Mouse (Mus musculus): ENCODE results near the gene Birc7.

The Birc7 gene

DNA sequence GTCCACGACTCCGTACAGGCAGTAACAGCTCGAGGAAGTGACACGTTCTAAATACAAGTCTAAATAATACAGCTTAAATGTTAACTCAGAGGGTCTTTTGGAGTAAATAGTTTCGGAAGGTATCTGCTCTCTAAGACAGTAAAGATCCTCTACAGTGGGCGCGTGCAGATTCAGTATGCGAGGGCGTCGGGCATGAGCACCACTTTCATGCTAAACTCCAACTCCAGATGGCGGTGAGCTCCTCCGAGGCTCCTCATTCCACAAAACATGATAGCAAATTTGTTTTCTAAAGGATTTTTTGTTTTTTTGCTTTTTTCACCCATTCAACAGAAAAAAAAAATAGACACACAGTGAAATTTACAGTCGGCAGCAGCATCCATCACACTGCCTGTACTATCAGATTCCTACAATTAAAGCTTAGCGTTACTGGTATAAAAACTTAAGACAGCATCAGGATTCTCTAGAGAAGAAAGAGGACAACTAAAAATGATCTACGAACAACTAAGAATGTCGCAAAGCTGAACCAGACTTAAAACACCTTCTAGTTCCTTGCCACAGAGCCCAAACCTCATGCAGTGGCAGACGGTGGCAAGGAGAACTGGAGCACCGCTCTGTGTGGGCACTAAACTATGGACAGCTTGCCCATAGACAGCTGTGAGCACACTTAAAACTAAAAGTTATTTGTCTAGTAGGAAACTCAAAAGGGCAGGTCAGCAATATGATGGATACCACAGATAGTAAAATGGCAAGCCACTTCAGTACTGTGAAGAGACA, 24.2 kb upstream of the Birc7 start:
- no peak for DNase-seq (ENCODE audit: low read depth in 1 of 2, low spot score in 2 of 2)

GRCm38 (mm10) chr2:180905556-180906221, 23.1 kb upstream of the Birc7 start:
- DNase-seq (ENCODE audit: low read depth in 1 of 2, low spot score in 2 of 2), result no peak

DNA sequence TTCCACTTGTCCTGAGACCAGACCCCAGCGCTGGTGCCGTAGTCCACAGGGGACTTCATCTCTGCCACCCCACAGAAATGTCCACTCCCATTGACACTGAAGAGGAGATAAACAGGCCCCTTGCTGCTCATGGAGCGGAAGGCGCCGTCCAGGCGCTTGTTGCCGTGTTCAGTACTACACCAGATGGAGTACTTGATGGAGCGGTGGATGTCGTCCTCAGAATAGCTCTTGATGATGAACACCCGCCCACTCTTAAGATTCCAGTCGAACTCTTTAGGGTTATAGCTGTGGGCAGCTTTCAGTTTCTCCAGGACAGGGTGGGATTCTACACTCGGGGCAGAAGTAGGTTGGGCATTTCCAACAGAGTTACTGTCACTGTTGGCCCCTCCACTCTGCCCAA, 17.9 kb upstream of the Birc7 start:
- DNase-seq (ENCODE audit: low read depth in 1 of 2, low spot score in 2 of 2), result no peak

DNA sequence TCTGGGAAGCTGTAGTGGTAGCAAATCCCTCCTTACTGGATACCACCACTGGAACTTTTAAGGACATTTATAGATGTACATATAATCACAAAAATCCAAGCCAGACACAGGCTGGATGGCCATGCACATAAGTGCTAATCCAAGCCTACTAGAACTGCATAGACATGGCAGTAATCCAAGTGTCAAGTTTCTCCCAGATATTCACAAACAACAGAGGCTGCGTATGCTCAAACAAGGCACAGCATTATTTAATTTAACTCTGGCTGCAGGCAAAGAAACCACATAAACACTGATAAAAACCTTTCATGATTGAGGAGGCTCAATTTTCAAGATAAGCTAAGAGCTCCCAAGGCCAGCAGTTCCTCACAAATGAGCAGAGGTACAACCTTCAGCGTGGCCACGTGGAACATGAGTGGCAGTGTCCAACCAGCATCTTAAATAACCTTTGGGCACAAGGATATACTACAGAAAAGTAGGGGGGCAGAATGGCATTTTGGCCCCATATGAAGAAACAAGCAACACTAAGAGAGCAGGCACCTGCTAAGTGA, 12.9 kb upstream of the Birc7 start:
- no peak for DNase-seq (ENCODE audit: low read depth in 1 of 2, low spot score in 2 of 2)

- DNase-seq (ENCODE audit: low read depth in 1 of 2, low spot score in 2 of 2), result peak in 1 of 2 experiments; percentile 18
Observed at GRCm38 (mm10) chr2:180919913-180920809, 8.7 kb upstream of the Birc7 start.

DNA sequence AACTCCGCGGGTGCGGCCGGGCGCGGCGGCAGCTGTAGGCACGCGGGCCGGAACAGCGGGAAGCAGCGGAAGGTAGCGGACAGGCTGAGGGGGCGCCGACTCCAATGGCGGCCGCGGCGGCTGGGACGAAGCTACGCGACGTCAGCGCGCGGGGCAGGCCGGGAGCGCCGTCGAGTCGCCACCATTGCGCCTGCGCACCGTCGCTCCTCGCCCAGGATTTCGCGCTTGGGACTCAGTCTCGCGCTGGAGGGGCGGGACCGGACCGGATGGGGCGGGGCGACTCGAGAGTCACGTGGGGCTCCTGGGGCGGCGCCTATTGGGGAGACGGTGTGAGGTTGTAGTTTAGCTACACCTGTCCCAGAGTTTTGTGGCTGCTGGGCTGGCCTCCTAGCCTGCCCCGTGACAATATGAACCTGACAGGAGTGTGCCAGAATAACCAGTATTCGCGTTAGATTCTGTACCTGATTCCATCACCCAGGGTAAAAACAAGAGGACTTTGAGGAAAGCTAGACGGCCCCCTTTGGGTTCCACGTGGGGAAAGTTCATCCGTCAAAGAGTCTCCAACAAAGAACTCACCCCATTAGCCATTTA, 7.9 kb upstream of the Birc7 start, which contains the start of gene Ythdf1:
TSS of gene Ythdf1 (minus strand) at position 140 of the 591 bp plus-strand sequence.
- DNase-seq (ENCODE audit: low read depth in 1 of 2, low spot score in 2 of 2), result peak; percentile 89 to 97

DNA sequence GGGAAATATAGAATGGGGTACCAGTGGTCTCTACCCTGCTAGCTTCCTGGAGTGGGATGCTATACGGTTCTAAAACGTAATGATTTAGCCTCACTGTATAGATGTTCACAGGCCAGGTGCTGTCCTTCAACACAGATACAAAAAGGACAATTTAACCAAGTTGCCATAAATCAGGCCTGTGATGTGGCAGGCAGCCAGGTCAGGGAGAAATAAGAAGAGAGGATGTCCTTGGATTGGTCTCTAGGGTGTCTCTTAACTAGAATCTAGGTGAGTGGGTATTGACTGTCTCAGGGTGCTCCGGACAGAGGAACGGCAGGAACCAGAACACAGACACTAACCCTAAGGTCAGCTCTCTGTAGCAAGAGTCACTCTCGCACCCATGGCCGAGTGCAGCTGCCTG, 6.1 kb upstream of the Birc7 start:
- no peak for DNase-seq (ENCODE audit: low read depth in 1 of 2, low spot score in 2 of 2)

DNA sequence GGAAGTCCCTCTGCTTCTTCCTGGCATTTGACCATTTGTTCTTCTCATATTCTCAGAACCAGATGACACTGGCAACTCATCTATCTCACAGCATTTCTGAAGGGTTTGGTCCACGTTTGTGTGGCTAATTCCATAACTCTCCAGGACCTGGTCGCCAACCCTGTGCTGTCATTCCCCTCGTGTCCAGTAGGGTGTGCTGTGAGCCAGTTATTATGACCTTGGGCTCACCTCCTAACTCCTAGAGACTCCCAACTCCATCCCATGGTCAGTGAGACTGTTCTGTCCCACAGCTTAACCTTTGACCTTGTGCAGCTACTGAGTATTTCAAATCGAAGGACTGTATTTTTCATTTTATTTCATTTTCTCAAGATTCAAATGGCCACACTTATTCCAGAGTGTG, 3.6 kb upstream of the Birc7 start:
- DNase-seq (ENCODE audit: low read depth in 1 of 2, low spot score in 2 of 2), result peak in 1 of 2 experiments; percentile 25

DNA sequence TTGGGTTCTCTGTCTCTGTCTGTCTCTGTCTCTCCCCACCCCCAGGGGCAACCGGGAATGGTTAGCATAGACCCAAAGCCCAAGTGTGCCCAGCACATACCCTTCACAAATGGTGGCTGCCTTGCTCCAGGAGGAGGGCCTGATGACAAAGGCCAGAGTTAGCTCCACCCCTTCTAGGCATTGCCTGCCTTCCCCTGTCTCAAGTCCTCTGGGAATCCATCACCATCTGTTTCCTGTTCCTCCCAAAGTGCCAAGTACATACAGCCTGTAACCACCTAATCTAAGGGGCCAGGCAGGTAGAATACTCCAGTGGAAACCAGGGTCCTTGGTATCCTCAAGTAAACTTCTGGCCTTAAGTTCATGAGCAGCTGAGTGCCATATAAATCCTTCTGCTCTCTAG, 3.6 kb downstream of the Birc7 start:
- DNase-seq (ENCODE audit: low read depth in 1 of 2, low spot score in 2 of 2), result no peak

GRCm38 (mm10) chr2:180940187-180940586, 11.4 kb downstream of the Birc7 start:
- no peak for DNase-seq (ENCODE audit: low read depth in 1 of 2, low spot score in 2 of 2)

DNA sequence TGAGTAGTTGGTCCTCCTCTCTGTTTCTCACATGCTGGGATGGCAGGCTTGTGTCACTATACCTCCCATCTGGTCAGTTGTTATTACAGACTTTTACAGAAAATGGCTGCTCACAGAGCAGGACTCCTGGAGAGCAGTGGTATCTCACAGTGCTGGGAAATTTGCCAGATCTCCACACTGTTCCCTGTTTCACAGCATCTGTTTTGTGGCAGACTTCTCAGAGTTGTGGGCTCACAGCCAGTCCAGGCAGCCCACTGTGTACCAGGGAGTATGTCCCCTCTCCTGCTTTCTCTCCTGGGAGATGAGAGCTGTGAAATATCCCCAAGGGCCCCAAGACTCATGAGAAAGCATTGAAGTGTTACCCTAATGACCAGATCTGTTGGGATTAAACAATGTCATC, 13.0 kb downstream of the Birc7 start:
- DNase-seq (ENCODE audit: low read depth in 1 of 2, low spot score in 2 of 2), result no peak

DNA sequence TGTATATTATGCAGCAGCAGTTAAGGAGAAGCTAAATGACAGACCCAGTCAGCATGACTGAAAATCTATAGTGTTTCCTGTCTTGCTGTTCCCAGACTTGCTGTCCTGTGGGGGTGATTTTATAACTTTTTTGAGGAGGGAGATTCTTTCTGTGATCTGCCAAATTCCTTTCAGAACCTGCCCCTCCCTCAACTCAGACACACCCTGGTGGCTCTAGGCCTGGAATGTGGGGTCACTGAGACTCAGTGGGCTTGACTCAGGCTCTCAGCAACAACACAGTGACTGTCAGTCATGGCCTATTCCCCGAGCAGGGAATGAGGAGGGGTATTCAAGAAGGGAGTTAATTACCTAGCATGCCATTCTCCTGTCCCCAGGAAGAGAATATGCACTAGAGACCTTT, 21.1 kb downstream of the Birc7 start:
- no peak for DNase-seq (ENCODE audit: low read depth in 1 of 2, low spot score in 2 of 2)

DNA sequence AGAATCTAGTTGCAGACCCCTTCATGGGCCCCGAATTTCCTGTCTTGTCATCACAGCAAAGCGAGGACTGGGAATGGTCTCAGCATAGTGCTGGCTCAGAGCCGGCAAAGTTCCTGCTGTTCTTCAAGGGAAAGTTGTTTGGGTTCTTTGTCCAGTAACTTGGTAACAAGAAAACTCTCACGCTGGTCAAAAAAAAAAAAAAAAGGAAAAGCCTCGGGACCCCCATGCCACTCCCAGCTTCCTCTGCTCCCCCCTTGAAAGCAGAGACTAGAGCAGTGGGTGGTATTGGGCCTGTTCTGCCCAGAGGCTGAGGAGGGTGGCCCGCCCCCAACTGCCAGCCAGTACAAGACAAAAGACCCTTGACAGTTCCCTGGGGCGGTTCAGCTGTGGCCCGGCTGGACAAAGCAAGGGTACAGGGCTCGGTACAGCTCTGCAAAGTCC, 23.9 kb downstream of the Birc7 start:
- DNase-seq (ENCODE audit: low read depth in 1 of 2, low spot score in 2 of 2), result no peak

DNA sequence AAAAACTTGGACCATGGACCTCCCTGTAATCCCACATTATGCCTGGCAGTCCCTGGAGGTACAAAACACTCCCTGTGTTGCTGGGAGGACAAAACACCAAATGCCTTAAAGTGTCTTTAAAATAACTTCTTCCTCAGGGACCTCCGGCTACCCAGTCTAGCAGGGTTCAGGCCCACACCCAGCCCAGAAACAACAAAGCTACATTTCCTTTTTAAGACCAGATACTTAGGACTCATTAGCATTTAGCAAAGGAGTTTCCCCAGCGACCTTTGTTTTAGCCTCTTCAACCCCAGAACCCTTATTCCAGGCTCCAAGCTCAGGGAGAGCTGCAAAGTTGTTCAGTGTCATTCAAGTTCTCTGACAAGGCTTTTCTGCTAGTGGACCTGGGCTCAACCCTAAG, 24.8 kb downstream of the Birc7 start:
- DNase-seq (ENCODE audit: low read depth in 1 of 2, low spot score in 2 of 2), result no peak

DNA sequence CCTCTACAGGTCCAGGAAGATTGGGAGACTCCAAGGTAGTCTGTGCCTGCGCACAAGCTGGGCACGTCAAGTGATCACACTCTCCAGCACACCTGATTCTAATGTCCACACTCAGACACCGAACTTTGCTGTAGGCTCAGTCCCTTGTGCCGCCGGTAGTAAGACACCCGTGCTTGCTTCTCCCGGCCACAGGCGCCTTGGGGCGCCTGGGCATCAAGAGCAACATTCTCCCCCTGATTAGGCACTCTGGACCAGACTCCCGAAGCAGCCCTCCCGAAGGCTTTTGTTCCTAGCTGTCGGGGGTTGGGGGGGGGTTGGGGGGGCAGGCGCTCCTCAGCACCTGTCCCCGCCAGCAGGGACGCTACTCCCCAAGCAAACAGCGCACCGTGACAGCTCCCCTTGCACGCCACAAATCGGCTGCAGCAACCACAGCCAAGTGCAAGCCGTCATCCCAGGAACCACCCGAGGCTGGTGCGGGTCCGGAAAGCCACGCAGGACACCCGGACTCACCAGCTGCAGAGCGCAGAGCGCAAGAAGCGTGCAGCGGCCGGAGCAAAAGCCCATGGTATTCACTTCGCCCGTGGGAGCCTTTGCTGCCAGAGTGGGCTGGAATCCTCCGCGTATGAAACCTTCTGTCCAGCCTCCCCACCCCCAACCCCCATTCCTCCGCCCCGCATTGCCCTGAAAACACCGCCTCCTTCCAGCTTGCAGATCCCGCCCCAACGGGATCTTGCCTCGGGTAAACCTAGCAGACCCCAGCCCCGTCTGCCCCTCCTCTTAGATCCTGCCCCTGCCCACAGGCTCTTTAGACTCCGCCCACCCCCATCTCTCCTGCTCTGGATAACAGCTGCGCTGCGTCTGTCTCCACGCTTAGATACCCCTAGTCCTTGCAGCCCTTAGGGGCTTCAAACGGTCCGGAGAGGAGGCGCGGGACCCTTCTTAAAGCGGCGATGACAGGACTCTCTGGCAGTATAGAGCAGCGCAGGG, 25.5 kb downstream of the Birc7 start, which contains the start of gene Nkain4:
TSS of gene Nkain4 (minus strand) at position 639 of the 987 bp plus-strand sequence.
- DNase-seq (ENCODE audit: low read depth in 1 of 2, low spot score in 2 of 2), result no peak

GRCm38 (mm10) chr2:180959605-180960004, 30.8 kb downstream of the Birc7 start:
- DNase-seq (ENCODE audit: low read depth in 1 of 2, low spot score in 2 of 2), result no peak

DNA sequence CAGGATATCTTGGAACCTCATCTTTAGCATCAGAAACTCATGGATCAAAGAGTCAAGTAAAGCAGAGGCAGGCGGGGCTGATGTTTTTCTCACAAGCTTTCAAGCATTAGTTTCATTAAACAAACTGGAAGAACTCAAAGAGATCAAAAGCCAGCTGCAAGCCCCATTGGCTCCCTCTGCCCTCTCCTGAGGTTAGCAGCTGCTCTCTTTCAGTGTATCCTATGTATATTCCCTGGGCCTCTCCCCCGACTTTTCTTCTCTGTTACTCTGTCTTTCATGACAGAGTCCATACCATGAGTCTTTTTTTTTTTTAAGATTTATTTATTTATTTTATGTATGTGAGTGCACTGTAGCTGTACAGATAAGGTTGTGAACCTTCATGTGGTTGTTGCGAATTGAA, 31.4 kb downstream of the Birc7 start:
- DNase-seq (ENCODE audit: low read depth in 1 of 2, low spot score in 2 of 2), result no peak

DNA sequence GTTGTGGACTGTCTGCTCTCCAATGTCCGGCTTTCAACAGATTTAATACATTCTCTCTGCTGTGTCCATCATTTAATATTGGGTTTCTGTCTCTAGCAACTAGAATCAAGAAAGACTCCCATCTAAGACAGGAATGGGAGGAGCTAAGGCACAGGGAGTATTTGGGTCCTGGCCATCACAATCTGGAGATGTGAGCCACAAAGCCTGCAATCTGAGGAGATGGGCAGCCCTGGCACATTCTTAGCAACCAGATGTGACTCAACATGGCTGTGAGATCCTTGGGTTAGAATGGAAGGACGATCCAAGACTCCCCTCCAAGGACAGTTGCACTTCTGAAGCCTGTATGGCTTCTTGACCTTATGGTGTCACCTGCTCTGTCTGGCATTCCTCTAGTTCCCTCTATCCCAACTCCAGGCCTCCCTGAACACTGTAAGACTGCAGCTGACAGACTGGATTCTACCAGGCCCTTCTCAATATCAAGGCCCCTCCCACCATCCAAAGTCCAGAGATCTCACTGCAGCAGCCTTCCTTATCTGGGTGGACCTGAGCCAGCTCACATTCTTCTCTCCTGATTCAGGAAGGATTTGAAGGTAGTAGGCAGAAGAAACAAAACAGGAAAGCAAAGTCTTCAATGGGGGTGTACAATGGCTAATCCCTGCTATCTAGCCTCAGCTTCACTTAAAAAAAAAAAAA, 33.9 kb downstream of the Birc7 start:
- no peak for DNase-seq (ENCODE audit: low read depth in 1 of 2, low spot score in 2 of 2)

GRCm38 (mm10) chr2:180963956-180964355, 35.1 kb downstream of the Birc7 start:
- peak; percentile 30 to 49 for DNase-seq (ENCODE audit: low read depth in 1 of 2, low spot score in 2 of 2)
